Mouse (Mus musculus) limb, embryonic 15.5 days (tissue): ENCODE results near the gene Zfp90. TPM values are rescaled to one million over a fixed set of nuclear protein-coding genes. Genes with fewer than 3 reads are reported as not detected.
A peak's percentile ranks its signal among the peaks of the same experiment; 100 is the strongest.
"Not testable (repeated sequence)": the region's sequence is repeated elsewhere in the genome, so short reads cannot be mapped to it uniquely, and the experiment has no call there.

Experiments used
- ATAC-seq: fragments of 200-750 bp; cut with Nextera tagmentation; 2 replicates; pipeline ENCODE4 v1.8.0; 2017; ENCODE audit warnings: low read depth, moderate TSS enrichment; ENCODE audit not compliant: insufficient number of reproducible peaks, low FRiP score, low TSS enrichment
- H3K27ac ChIP-seq: fragments of 300-500 bp; sonication (generic); 2 replicates; pipeline ENCODE4 v1.5.1; 2015; ENCODE audit warnings: moderate library complexity, mild to moderate bottlenecking, inconsistent platforms
- H3K27me3 ChIP-seq: fragments of 300-500 bp; sonication (generic); 2 replicates; pipeline ENCODE4 v1.6.1; 2015; ENCODE audit warnings: inconsistent platforms
- H3K36me3 ChIP-seq: fragments of 300-500 bp; sonication (generic); 2 replicates; pipeline ENCODE4 v1.6.1; 2015; ENCODE audit warnings: inconsistent platforms
- H3K4me1 ChIP-seq: fragments of 300-500 bp; sonication (generic); 2 replicates; pipeline ENCODE4 v1.6.1; 2015; ENCODE audit warnings: inconsistent platforms
- H3K4me2 ChIP-seq: fragments of 300-500 bp; sonication (generic); 2 replicates; pipeline ENCODE4 v1.6.1; 2015; ENCODE audit warnings: mild to moderate bottlenecking, inconsistent platforms
- H3K4me3 ChIP-seq: fragments of 300-500 bp; sonication (generic); 2 replicates; pipeline ENCODE4 v1.5.1; 2015; ENCODE audit warnings: mild to moderate bottlenecking, inconsistent platforms
- H3K9ac ChIP-seq: fragments of 300-500 bp; sonication (generic); 2 replicates; pipeline ENCODE4 v1.6.1; 2015; ENCODE audit warnings: inconsistent platforms
- H3K9me3 ChIP-seq: fragments of 300-500 bp; sonication (generic); 2 replicates; pipeline ENCODE4 v1.6.1; 2016; ENCODE audit warnings: inconsistent platforms
- WGBS: fragments of 180-500 bp; shearing (Covaris S2); methylation state at CpG from one replicate; pipeline ENCODE4 v1.1.7; 2015; 5-methylcytosine and 5-hydroxymethylcytosine counted together
- polyA plus RNA-seq: library from polyadenylated mRNA; unstranded; fragments of >200 nt; fragmentation: Nextera tagmentation; extraction: Ambion mirVana; gene quantifications from 2 replicates; pipeline ENCODE4 v1.2.1, GENCODE M21; 2015

The Zfp90 gene
- polyA plus RNA-seq, 1 experiment from 2014 or later, result 21.1 TPM

GRCm38 (mm10) chr8:106403246-106403933 lies 11.7 kb upstream of the Zfp90 start:
- Histone ChIP-seq H3K27ac (no peak overlapping the region), H3K4me1 (peaks cover 29% of the 10 kb centered on the region), H3K4me3 (no peak overlapping the region), H3K9ac (no peak overlapping the region), H3K9me3 (no peaks in the 10 kb centered on the region), H3K36me3 (no peaks in the 10 kb centered on the region), H3K4me2 (no peak overlapping the region), H3K27me3 (no peaks in the 10 kb centered on the region)
- WGBS, result 26% methylated on average over 12 of the region's 12 CpGs
- ATAC-seq, result no peak

- no peak for ATAC-seq
- WGBS, result 43% methylated on average over 3 of the region's 3 CpGs
- peaks cover 21% of the 10 kb centered on the region for H3K4me1 ChIP-seq
- H3K9me3 ChIP-seq, result no peaks in the 10 kb centered on the region
- no peak overlapping the region for H3K27ac ChIP-seq
- H3K27me3 ChIP-seq, result no peaks in the 10 kb centered on the region
- no peak overlapping the region for H3K4me3 ChIP-seq
- H3K4me2 ChIP-seq, result no peak overlapping the region
- H3K9ac ChIP-seq, result no peak overlapping the region
- no peaks in the 10 kb centered on the region for H3K36me3 ChIP-seq
Observed at GRCm38 (mm10) chr8:106404825-106405224, 10.3 kb upstream of the Zfp90 start.

- H3K4me1 ChIP-seq, result peaks cover 13% of the 10 kb centered on the region
- H3K4me2 ChIP-seq, result no peak overlapping the region
- H3K4me3 ChIP-seq, result no peak overlapping the region
- WGBS, result 71% methylated on average over 16 of the region's 16 CpGs
- H3K9ac ChIP-seq, result no peak overlapping the region
- no peak for ATAC-seq
- no peaks in the 10 kb centered on the region for H3K36me3 ChIP-seq
- H3K27me3 ChIP-seq, result no peaks in the 10 kb centered on the region
- peak overlapping the region; percentile 62 for H3K27ac ChIP-seq
- H3K9me3 ChIP-seq, result no peaks in the 10 kb centered on the region
Observed at GRCm38 (mm10) chr8:106405810-106406209, 9.3 kb upstream of the Zfp90 start.

GRCm38 (mm10) chr8:106410055-106410454 lies 5.1 kb upstream of the Zfp90 start:
- Histone ChIP-seq H3K4me2 (no peak overlapping the region), H3K4me1 (peaks cover 18% of the 10 kb centered on the region), H3K9ac (no peak overlapping the region), H3K27ac (no peak overlapping the region), H3K9me3 (no peaks in the 10 kb centered on the region), H3K27me3 (no peaks in the 10 kb centered on the region; the same call in 1 of the 2 replicates), H3K36me3 (no peaks in the 10 kb centered on the region), H3K4me3 (no peak overlapping the region)
- ATAC-seq, result no peak
- WGBS, result 56% methylated on average over 7 of the region's 7 CpGs

GRCm38 (mm10) chr8:106410564-106410963 lies 4.6 kb upstream of the Zfp90 start:
- Histone ChIP-seq H3K4me2 (no peak overlapping the region), H3K36me3 (no peaks in the 10 kb centered on the region), H3K27me3 (no peaks in the 10 kb centered on the region; the same call in 1 of the 2 replicates), H3K9me3 (no peaks in the 10 kb centered on the region), H3K4me1 (peaks cover 18% of the 10 kb centered on the region), H3K27ac (no peak overlapping the region), H3K4me3 (no peak overlapping the region), H3K9ac (no peak overlapping the region)
- ATAC-seq, result no peak
- 69% methylated on average over 7 of the region's 7 CpGs for WGBS

- WGBS, result 18% methylated on average over 14 of the region's 14 CpGs
- H3K4me2 ChIP-seq, result no peak overlapping the region
Observed at GRCm38 (mm10) chr8:106411783-106412451, 3.2 kb upstream of the Zfp90 start.

GRCm38 (mm10) chr8:106417692-106418091 lies 2.6 kb downstream of the Zfp90 start:
- H3K4me3 ChIP-seq, result no peak overlapping the region
- no peak overlapping the region for H3K27ac ChIP-seq
- no peak overlapping the region for H3K9ac ChIP-seq
- no peak overlapping the region for H3K4me2 ChIP-seq
- H3K9me3 ChIP-seq, result 0 out of 2 replicates have a peak, but pooled peaks cover 4% of the 10 kb centered on the region
- H3K27me3 ChIP-seq, result no peaks in the 10 kb centered on the region
- H3K4me1 ChIP-seq, result peaks cover 15% of the 10 kb centered on the region
- 93% methylated on average over 5 of the region's 5 CpGs for WGBS
- H3K36me3 ChIP-seq, result peaks cover 54% of the 10 kb centered on the region
- no peak for ATAC-seq

More at GRCm38 (mm10) chr8:106411783-106412451, 3.2 kb upstream of the Zfp90 start:
- H3K36me3 ChIP-seq, result no peaks in the 10 kb centered on the region
- H3K9me3 ChIP-seq, result no peaks in the 10 kb centered on the region
- H3K9ac ChIP-seq, result no peak overlapping the region
- no peak overlapping the region for H3K27ac ChIP-seq
- no peak overlapping the region for H3K4me3 ChIP-seq
- no peak for ATAC-seq
- no peaks in the 10 kb centered on the region; the same call in 1 of the 2 replicates for H3K27me3 ChIP-seq
- peaks cover 21% of the 10 kb centered on the region for H3K4me1 ChIP-seq

- Histone ChIP-seq H3K27me3 (peaks cover 10% of the 10 kb centered on the region), H3K36me3 (peaks cover 16% of the 10 kb centered on the region), H3K4me1 (peaks cover 6% of the 10 kb centered on the region; the same call in 1 of the 2 replicates), H3K9me3 (peaks cover 14% of the 10 kb centered on the region), H3K4me3 (no peak overlapping the region), H3K9ac (no peak overlapping the region), H3K4me2 (no peak overlapping the region), H3K27ac (no peak overlapping the region)
- 33% methylated on average over 12 of the region's 12 CpGs for WGBS
- ATAC-seq, result no peak
Observed at GRCm38 (mm10) chr8:106431088-106431487, 16.0 kb downstream of the Zfp90 start.

- not testable (repeated sequence) for H3K9me3 ChIP-seq, H3K27ac ChIP-seq, H3K36me3 ChIP-seq, H3K9ac ChIP-seq, H3K4me2 ChIP-seq, ATAC-seq, H3K4me1 ChIP-seq, H3K4me3 ChIP-seq
- WGBS, result 60% methylated on average over 10 of the region's 10 CpGs
- peaks cover 10% of the 10 kb centered on the region for H3K27me3 ChIP-seq
Observed at GRCm38 (mm10) chr8:106431952-106432351, 16.8 kb downstream of the Zfp90 start.

GRCm38 (mm10) chr8:106432954-106433570 lies 17.9 kb downstream of the Zfp90 start:
- peak overlapping the region; percentile 32 for H3K4me3 ChIP-seq
- H3K4me2 ChIP-seq, result peak overlapping the region; percentile 47
- no peak overlapping the region for H3K27ac ChIP-seq
- H3K9ac ChIP-seq, result no peak overlapping the region
- peaks cover 6% of the 10 kb centered on the region; the same call in 1 of the 2 replicates for H3K4me1 ChIP-seq
- H3K9me3 ChIP-seq, result 0 out of 2 replicates have a peak, but pooled peaks cover 2% of the 10 kb centered on the region
- 8% methylated on average over 20 of the region's 20 CpGs for WGBS
- peaks cover 10% of the 10 kb centered on the region for H3K27me3 ChIP-seq
- no peak for ATAC-seq
- H3K36me3 ChIP-seq, result no peaks in the 10 kb centered on the region

GRCm38 (mm10) chr8:106433667-106434066 lies 18.5 kb downstream of the Zfp90 start:
- ATAC-seq, result no peak
- Histone ChIP-seq H3K9ac (no peak overlapping the region), H3K9me3 (no peaks in the 10 kb centered on the region), H3K4me3 (no peak overlapping the region), H3K4me2 (0 out of 2 replicates have a peak overlapping the region, but pooled peaks have one; percentile 47), H3K4me1 (peaks cover 6% of the 10 kb centered on the region; the same call in 1 of the 2 replicates), H3K27ac (no peak overlapping the region), H3K36me3 (no peaks in the 10 kb centered on the region), H3K27me3 (peaks cover 10% of the 10 kb centered on the region)
- WGBS, result 33% methylated on average over 1 of the region's 1 CpGs

- H3K4me3 ChIP-seq, result no peak overlapping the region
- no peak for ATAC-seq
- H3K4me2 ChIP-seq, result no peak overlapping the region
- H3K4me1 ChIP-seq, result peaks cover 6% of the 10 kb centered on the region; the same call in 1 of the 2 replicates
- 48% methylated on average over 3 of the region's 3 CpGs for WGBS
- H3K27ac ChIP-seq, result no peak overlapping the region
- H3K27me3 ChIP-seq, result no peaks in the 10 kb centered on the region
- H3K9me3 ChIP-seq, result no peaks in the 10 kb centered on the region
- no peaks in the 10 kb centered on the region for H3K36me3 ChIP-seq
- no peak overlapping the region for H3K9ac ChIP-seq
Observed at GRCm38 (mm10) chr8:106437781-106438180, 22.7 kb downstream of the Zfp90 start.
